ENCODE assay signal across 7 mouse cellular contexts in the genomic region with DNA sequence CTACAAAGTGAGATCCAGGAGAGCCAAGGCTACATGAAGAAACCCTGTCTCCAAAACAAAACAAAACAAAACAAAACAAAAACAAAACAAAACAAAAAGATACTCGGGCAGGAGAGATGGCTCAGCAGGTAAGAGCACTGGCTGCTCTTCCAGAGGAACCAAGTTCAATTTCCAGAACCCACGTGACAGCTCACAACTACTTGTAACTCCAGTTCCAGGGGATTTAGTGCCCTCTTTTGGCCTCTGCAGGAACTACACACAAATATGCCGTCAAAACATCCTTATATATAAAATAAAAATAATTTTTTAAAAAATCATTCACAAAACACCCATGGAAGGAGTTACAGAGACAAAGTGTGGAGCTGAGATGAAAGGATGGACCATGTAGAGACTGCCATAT. TPM values are rescaled to one million over a fixed set of nuclear protein-coding genes. Genes with fewer than 3 reads are reported as not detected.
DNase-seq lines count a peak whose midpoint lies in the region; ATAC-seq and TF ChIP-seq lines count a peak whose summit lies in the region.

No protein-coding gene starts in this region.

- 16% methylated on average over 3 of the region's 3 CpGs for WGBS in kidney, adult 2 months
- WGBS in kidney, embryonic 16.5 days: 27% methylated on average over 3 of the region's 3 CpGs

- H3K4me1 ChIP-seq in kidney, adult 2 months (ENCODE audit: control insufficient read depth, insufficient read depth, low read length): no peaks in the 10 kb centered on the region
- H3K4me1 ChIP-seq in kidney, embryonic 16.5 days (ENCODE audit: insufficient read depth, low read length): no peaks in the 10 kb centered on the region
- peaks cover 3% of the 10 kb centered on the region; the same call in 1 of the 2 replicates for H3K4me1 ChIP-seq in G1E (ENCODE audit: insufficient read depth, low read depth, low read length)

- no peaks in the 10 kb centered on the region for H3K36me3 ChIP-seq in kidney, adult 2 months (ENCODE audit: control insufficient read depth, insufficient read depth, low read length)
- H3K36me3 ChIP-seq in kidney, embryonic 16.5 days (ENCODE audit: insufficient read depth, low read length): no peaks in the 10 kb centered on the region
- H3K36me3 ChIP-seq in G1E (replicated peaks): no peaks in the 10 kb centered on the region

- H3K27ac ChIP-seq in kidney, adult 2 months (ENCODE audit: insufficient read depth, low read depth, low read length): no peak overlapping the region
- no peak overlapping the region for H3K27ac ChIP-seq in kidney, embryonic 16.5 days (ENCODE audit: low read length)

- TF ChIP-seq POLR2A in kidney, adult 2 months (IDR thresholded peaks at IDR 0.05; ENCODE audit: low read depth, low read length): no peak

- H3K4me3 ChIP-seq in kidney, adult 2 months (ENCODE audit: insufficient read depth, low read depth, low read length): no peak overlapping the region
- H3K4me3 ChIP-seq in kidney, embryonic 16.5 days (ENCODE audit: low read length): no peak overlapping the region
- H3K4me3 ChIP-seq in G1E (ENCODE audit: low read depth, low read length): no peak overlapping the region

- H3K27me3 ChIP-seq in kidney, adult 2 months (replicated peaks; ENCODE audit: control insufficient read depth, insufficient read depth, low read length): no peaks in the 10 kb centered on the region
- H3K27me3 ChIP-seq in kidney, embryonic 16.5 days (ENCODE audit: insufficient read depth, low read length): peaks cover 16% of the 10 kb centered on the region
- H3K27me3 ChIP-seq in G1E (ENCODE audit: insufficient read depth, low read length): peaks cover 47% of the 10 kb centered on the region

- peak; percentile 58 for DNase-seq in kidney, adult 2 months
- DNase-seq in G1E (ENCODE audit: low spot score): no peak
- DNase-seq in embryo, embryonic 10.5 days (ENCODE audit: low spot score): peak; percentile 73
- peak; percentile 44 for DNase-seq in lung, postnatal 14 days
- DNase-seq in frontal cortex, postnatal 10 days (ENCODE audit: low spot score in 2 of 2): no peak
- no peak for DNase-seq in right cerebral cortex, postnatal 14 days

- ATAC-seq in kidney, embryonic 16.5 days (ENCODE audit: low FRiP score, low TSS enrichment): no peak
- no peak for ATAC-seq in G1E (ENCODE audit: extremely low read depth, insufficient number of reproducible peaks, low FRiP score, poor library complexity, severe bottlenecking)

- TF ChIP-seq CTCF in kidney, adult 2 months (conservative IDR thresholded peaks at IDR 0.05; ENCODE audit: insufficient read depth, insufficient read length, low read depth, low read length): peak; percentile 45
- TF ChIP-seq CTCF in G1E (IDR thresholded peaks at IDR 0.05; ENCODE audit: low read depth, low read length): 0 out of 2 replicates have a peak, but pooled peaks have one; percentile 27

- no peak overlapping the region for H3K4me2 ChIP-seq in kidney, embryonic 16.5 days (replicated peaks; ENCODE audit: low read depth, low read length)

- H3K9me3 ChIP-seq in kidney, embryonic 16.5 days (ENCODE audit: low read length): no peaks in the 10 kb centered on the region
- no peaks in the 10 kb centered on the region for H3K9me3 ChIP-seq in G1E (replicated peaks)

- H3K9ac ChIP-seq in kidney, embryonic 16.5 days (replicated peaks; ENCODE audit: low read length): no peak overlapping the region

RNA-seq across cellular contexts. Expression of a gene that starts 3.2 kb away (rescaled TPM):
- not detected in 2 replicates for polyA plus RNA-seq in kidney, adult 2 months (2012; rRNA removed)
- polyA plus RNA-seq in kidney, embryonic 16.5 days (2015; fragmentation: Nextera tagmentation; extraction: Ambion mirVana): not detected in 2 replicates
- total RNA-seq in G1E (2014; fragmentation: Nextera tagmentation) (not detected in 2 replicates), G1E (2017) (0.06 and 0.27 TPM in 2 replicates)
- not detected in 2 replicates for polyA plus RNA-seq in G1E (2012)

RNA-seq across cellular contexts. Expression of a gene that starts 12.1 kb away (rescaled TPM):
- polyA plus RNA-seq in kidney, adult 2 months (2012; rRNA removed): 22.9 and 27.4 TPM in 2 replicates
- polyA plus RNA-seq in kidney, embryonic 16.5 days (2015; fragmentation: Nextera tagmentation; extraction: Ambion mirVana): 64.2 and 66.0 TPM in 2 replicates
- 9.5 and 33.6 TPM in 2 replicates for total RNA-seq in G1E (2014; fragmentation: Nextera tagmentation)
- total RNA-seq in G1E (2017): 9.9 and 10.7 TPM in 2 replicates
- 23.9 and 34.9 TPM in 2 replicates for polyA plus RNA-seq in G1E (2012)

RNA-seq across cellular contexts. Expression of a gene that starts 17.7 kb away (rescaled TPM):
- 0.11 and 0.22 TPM in 2 replicates for polyA plus RNA-seq in kidney, adult 2 months (2012; rRNA removed)
- 0.21 and 0.46 TPM in 2 replicates for polyA plus RNA-seq in kidney, embryonic 16.5 days (2015; fragmentation: Nextera tagmentation; extraction: Ambion mirVana)
- total RNA-seq in G1E (2014; fragmentation: Nextera tagmentation) (not detected in 2 replicates), G1E (2017) (0.06 and 0.11 TPM in 2 replicates)
- 0.03 and 0.06 TPM in 2 replicates for polyA plus RNA-seq in G1E (2012)

RNA-seq across cellular contexts. Expression of a gene that starts 31.9 kb away (rescaled TPM):
- 223 and 243 TPM in 2 replicates for polyA plus RNA-seq in kidney, adult 2 months (2012; rRNA removed)
- 117 TPM in 2 replicates for polyA plus RNA-seq in kidney, embryonic 16.5 days (2015; fragmentation: Nextera tagmentation; extraction: Ambion mirVana)
- total RNA-seq in G1E (2014; fragmentation: Nextera tagmentation) (39.2 and 42.7 TPM in 2 replicates), G1E (2017) (50.9 and 51.2 TPM in 2 replicates)
- polyA plus RNA-seq in G1E (2012): 33.9 and 40.0 TPM in 2 replicates

RNA-seq across cellular contexts. Expression of a gene that starts 32.3 kb away (rescaled TPM):
- polyA plus RNA-seq in kidney, adult 2 months (2012; rRNA removed): 0.75 and 1.4 TPM in 2 replicates
- 1.2 and 1.6 TPM in 2 replicates for polyA plus RNA-seq in kidney, embryonic 16.5 days (2015; fragmentation: Nextera tagmentation; extraction: Ambion mirVana)
- total RNA-seq in G1E (2014; fragmentation: Nextera tagmentation): 43.1 TPM in 1 of 2 replicates, not detected in the other
- total RNA-seq in G1E (2017): 0.46 and 0.87 TPM in 2 replicates
- polyA plus RNA-seq in G1E (2012): 0.17 TPM in 1 of 2 replicates, not detected in the other

Comparison
In these comparisons a context has a peak if more than half of its experiments do, and no peak if none do; other contexts are left out.
1. DNase-seq: peak in kidney, adult 2 months (single experiment), embryo, embryonic 10.5 days (single experiment) and lung, postnatal 14 days (single experiment); none in G1E (single experiment), frontal cortex, postnatal 10 days (0 of 2) and right cerebral cortex, postnatal 14 days (single experiment).